Mouse (Mus musculus) common myeloid progenitor, adult 5-6 weeks (primary cell): Measurements from ENCODE around the gene Zdhhc23. TPM values are rescaled to one million over a fixed set of nuclear protein-coding genes. Genes with fewer than 3 reads are reported as not detected.

Source experiments
- ATAC-seq: replicated peaks from 2 replicates; pipeline ENCODE4 v1.8.0; 2016; ENCODE audit warnings: low read depth, mild to moderate bottlenecking, moderate TSS enrichment, inconsistent platforms; ENCODE audit not compliant: poor library complexity, severe bottlenecking
- total RNA-seq: library from RNA; stranded (forward); fragments of 200-1000, 187-1606 nt; gene quantifications from 2 replicates; pipeline ENCODE4 v1.2.3, GENCODE M21; 2017

Zdhhc23 gene
- total RNA-seq, 1 experiment from 2014 or later, result 2.1 TPM

GRCm38 (mm10) chr16:43971189-43971588, 8.4 kb downstream of the Zdhhc23 start:
- no peak for ATAC-seq

DNA sequence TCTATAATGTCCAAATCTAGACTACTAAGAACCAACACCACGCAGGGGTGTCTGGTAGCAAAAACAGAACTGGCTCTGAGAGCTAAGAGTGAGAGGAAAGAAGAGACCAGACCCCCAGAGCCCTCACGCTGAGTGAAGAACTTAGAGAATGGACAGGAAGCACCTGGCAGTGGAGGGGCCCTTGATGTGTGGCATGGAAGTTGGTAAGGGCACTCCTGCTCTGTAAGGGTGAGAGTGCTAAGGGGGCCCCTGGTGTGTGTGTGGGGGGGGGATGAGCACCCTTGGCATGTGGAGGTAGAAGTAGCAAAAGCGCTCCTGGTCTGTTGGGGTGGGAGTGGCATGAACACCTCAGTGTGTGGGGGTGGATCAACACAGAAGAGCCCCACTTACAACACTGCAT, 9.2 kb downstream of the Zdhhc23 start:
- peak; percentile 53 for ATAC-seq

- peak; percentile 33 for ATAC-seq
These were observed 13.7 kb downstream of the Zdhhc23 start for GRCm38 (mm10) chr16:43965781-43966389.

DNA sequence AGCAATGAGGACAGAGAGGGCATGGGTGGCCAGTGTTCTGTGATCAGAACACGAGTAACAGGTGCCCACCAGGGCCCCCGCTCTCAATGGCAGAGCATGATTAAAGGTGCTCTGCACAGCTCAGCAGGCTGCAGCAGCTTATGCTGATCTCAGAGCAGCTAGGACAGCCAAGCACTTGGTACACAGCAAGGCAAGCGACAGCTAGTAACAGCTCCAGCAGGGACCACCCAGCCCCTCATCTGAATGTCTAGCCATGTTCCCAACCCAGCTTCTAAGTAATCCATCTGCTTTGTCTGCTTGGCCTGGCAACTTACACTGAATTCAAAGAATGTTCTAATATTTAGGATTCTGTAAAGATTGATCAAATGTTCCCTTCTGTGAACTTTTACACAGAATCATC, 15.8 kb downstream of the Zdhhc23 start:
- ATAC-seq, result no peak

DNA sequence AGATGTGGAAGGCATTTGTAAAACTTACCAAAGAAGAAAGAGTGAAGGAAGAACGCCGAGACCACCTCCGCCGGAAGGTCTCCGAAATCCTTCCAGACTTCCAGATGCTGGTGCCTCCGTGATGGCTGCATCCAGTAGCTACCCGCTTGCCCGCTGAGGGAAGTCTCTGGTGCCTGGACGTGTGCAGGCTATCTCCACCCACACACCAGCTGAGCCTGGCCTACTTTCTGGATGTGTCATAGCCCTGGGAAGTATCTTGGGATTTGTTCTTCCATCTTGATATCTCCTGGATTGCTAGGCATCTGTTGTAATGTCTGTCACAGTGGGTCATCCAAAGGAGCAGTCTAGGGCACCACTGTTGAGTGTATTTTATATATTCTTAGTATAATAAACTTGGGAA, 16.3 kb downstream of the Zdhhc23 start:
- ATAC-seq, result no peak

GRCm38 (mm10) chr16:43958038-43958437, 21.6 kb downstream of the Zdhhc23 start:
- no peak for ATAC-seq

DNA sequence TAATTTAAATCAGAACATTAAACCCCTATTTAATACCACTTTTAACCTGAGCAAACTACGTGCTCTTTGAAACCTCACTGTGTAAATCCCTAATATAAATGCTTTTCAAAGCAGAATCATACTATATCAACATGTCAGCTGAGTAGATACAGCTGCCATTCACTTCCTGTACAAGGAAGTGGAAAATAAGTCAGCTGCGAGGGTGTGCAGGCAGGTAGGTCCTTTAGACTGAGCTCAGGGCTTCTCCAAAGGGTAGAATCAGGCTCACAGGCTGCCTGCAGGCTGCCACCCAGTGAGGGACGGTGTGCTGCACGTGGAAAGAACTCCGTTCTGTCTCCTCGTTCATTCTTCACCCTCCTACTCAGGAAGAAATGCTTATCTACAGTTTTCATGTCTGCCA, 24.7 kb downstream of the Zdhhc23 start:
- no peak for ATAC-seq

- ATAC-seq, result peak; percentile 98
These were observed 28.0 kb downstream of the Zdhhc23 start for GRCm38 (mm10) chr16:43951591-43951990.

GRCm38 (mm10) chr16:43945869-43946268, 33.7 kb downstream of the Zdhhc23 start:
- no peak for ATAC-seq

- no peak for ATAC-seq
These were observed 34.2 kb downstream of the Zdhhc23 start for GRCm38 (mm10) chr16:43945351-43945750.

- no peak for ATAC-seq
These were observed 38.7 kb downstream of the Zdhhc23 start for GRCm38 (mm10) chr16:43940846-43941245.

DNA sequence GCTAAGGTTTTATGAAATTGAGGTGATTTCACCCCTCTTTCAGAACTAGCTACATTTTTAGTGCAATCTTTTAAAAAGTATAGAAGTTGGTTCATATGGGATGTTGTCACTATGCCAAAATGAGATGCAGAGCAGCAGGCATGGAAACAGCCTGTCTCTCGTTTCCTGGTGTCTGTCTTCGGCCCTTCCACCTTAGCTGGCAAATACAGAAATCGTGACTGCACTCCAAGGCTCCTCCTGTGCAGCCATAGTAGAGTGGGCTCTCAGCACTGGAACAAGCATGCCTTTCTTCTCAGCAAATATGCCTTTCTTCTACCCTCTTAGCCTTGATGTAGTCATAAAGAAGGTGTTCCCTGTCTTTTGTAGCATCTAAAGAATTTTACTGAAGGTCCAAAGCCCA, 43.7 kb downstream of the Zdhhc23 start:
- no peak for ATAC-seq

- no peak for ATAC-seq
These were observed 44.2 kb downstream of the Zdhhc23 start for GRCm38 (mm10) chr16:43935367-43935766.

DNA sequence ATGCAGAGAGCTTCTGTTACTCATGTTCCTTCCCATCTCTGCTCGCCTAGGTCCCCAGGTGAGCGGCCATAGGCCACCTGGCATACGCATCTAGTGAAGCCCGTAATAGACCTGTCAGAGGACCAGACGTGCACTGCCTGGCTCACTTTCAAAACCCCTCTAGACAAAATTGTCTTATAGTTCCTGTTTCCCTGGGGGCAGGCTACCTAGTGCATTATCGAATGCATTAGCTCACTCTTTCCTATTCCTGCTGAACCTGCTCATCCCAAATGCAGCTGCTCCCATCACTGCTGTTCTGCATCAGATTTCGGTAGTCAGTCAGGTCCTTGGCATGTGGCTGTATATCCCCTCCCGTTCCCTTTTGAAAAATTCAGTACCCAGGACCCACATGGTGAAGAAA, 44.7 kb downstream of the Zdhhc23 start:
- no peak for ATAC-seq

DNA sequence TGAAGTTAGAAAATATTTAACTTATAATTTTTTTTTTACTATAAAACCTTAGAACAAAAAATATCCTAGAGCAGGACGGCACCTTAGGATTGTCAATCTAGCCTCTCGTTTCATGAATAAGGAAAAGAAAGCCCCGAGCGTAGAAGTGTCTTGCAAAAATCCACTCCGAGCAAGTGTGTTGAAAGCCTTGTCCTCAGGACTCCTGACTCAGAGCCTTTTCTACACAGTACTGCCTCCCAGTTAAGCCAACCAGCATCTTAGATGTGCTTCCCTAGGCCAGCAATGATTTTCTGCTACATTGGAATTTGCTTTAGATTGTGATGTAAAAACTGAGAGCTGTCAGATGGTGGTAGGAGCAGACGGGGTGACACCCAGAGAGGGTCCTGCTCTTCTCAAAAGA, 46.5 kb downstream of the Zdhhc23 start:
- no peak for ATAC-seq

DNA sequence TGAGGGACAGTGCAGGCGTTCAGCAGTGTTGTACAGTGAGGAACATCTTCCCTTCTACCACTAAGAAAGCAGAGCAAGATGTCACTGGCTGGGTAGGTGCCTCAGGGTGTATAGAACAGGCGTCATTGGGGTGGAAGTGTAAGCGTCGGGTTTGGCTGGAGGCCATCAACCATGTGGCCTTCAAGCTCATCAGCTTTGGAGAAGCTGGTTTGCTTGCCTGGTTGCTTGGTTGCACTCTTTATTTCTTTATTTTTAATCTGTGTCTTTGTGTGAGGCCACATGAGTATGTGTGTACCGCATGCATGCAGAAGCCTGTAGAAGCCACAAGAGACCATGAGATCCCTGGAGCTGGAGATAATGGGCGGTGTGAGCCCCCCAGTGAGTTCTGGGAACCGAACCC, 47.3 kb downstream of the Zdhhc23 start:
- ATAC-seq, result no peak

- no peak for ATAC-seq
These were observed 48.1 kb downstream of the Zdhhc23 start for GRCm38 (mm10) chr16:43931502-43931901.

DNA sequence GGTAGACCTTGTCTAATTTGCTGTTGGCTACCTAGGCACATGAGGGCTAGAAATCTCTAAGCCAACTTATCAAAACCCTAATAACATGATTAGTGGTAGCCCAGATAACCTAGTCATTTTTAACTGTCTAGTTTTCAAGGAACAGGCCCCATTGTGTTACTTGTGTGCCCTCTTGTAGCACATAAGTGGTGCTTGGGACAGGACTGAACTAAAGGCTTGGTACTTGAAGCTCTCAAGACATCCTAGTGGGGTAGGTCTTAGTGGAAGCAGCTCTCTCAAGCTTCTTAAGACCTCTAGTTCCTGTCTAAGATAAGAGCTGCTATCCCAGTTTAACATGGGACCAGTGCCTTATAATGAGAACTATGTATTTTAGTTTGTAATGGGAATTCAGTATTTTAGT, 49.0 kb downstream of the Zdhhc23 start:
- no peak for ATAC-seq

DNA sequence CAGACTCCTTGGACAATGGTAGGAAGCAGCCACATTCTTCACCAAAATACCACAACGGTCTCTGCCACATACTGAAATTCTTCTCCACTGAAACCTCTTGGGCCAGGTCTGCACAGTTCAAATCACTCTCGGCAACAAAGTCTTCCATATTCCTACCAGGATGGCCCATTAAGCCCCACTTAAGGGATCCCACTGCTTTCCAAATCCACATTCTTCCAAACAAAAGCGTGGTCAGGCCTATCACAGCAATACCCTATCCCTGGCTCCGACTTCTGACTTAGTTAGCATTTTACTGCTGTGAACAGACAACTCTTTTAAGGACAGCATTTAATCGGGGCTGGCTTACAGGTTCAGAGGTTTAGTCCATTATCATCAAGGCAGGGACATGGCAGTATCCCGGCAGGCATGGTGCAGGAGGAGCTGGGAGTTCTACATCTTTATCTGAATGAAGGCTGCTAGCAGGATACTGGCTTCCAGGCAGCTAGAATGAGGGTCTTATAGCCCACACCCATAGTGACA, 53.2 kb downstream of the Zdhhc23 start, which contains the start of gene Qtrt2:
TSS of gene Qtrt2 (minus strand) at position 469 of the 519 bp plus-strand sequence.
- ATAC-seq, result no peak

DNA sequence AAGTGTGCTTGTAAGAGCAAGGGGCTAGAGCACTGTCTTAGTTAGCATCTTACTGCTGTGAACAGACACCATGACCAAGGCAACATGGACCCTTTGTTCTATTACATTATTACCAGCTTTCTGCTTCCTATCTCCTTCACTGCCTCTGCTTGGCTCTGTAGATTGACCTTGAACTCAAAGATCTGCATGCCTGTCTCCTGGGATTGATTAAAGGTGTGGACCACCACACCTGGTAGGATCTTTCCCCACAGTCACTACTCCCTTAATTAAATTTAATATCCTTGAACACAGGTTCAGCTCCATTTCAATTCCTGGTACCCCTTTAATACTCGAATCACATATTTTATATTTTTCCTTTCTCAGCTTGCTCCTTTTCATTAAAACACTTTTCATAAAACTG, 53.7 kb downstream of the Zdhhc23 start:
- no peak for ATAC-seq

GRCm38 (mm10) chr16:43925001-43925558, 54.5 kb downstream of the Zdhhc23 start:
- ATAC-seq, result no peak

GRCm38 (mm10) chr16:43922630-43923029, 57.0 kb downstream of the Zdhhc23 start:
- ATAC-seq, result no peak
